Mouse (Mus musculus): ENCODE measurements at regions not wholly inside any gene's neighbourhood (a gene's known extent, or its start where the extent isn't known, plus 50 kb on each side); places are given as distances from the start of the nearest gene placed in this dataset.

DNA sequence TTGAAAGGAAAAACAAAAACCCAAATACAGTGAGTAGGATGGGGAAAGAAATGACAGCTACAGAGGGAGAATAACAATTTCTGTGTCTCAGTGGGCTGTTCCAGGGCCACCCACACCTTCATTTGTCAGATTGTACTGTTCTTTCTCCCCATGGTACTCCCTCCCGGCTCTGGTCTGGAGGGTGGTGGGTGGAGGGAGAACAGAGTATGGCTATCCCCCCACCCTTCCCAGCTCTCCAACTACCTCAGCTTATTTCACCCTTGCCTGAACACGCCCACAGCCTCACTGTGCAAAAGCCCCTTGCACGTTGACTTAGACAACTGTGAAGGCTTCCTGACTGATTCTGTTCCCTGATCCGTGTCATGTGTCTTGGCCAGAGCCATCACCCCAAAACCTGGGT is 147.3 kb downstream of the Slc39a8 start:
- TF ChIP-seq CTCF (IDR thresholded peaks at IDR 0.05; ENCODE audit: insufficient read depth, low read depth, low read length) (no peak), POLR2A (IDR thresholded peaks at IDR 0.05; ENCODE audit: insufficient read depth, low read depth, low read length) (no peak)
